Mouse (Mus musculus): ENCODE measurements around the gene Dpp6. TPM values are rescaled to one million over a fixed set of nuclear protein-coding genes. Genes with fewer than 3 reads are reported as not detected.

Dpp6 gene
- polyA plus RNA-seq, 1 experiment from 2014 or later: 100 TPM

- Histone ChIP-seq H3K9ac (replicated peaks; ENCODE audit: low read depth, low read length) (no peak overlapping the region), H3K27ac (ENCODE audit: low read depth, low read length) (no peak overlapping the region), H3K9me3 (ENCODE audit: control insufficient read depth, low read length) (no peaks in the 10 kb centered on the region), H3K4me2 (ENCODE audit: low read depth, low read length) (no peak overlapping the region), H3K27me3 (ENCODE audit: control insufficient read depth, insufficient read depth, low read length) (no peaks in the 10 kb centered on the region), H3K36me3 (ENCODE audit: control insufficient read depth, insufficient read depth, low read length) (no peaks in the 10 kb centered on the region), H3K4me3 (ENCODE audit: low read depth, low read length) (no peak overlapping the region), H3K4me1 (ENCODE audit: control insufficient read depth, insufficient read depth, low read length) (no peaks in the 10 kb centered on the region)
- WGBS: 60% methylated on average over 1 of the region's 1 CpGs
- ATAC-seq (ENCODE audit: low read depth): no peak
These were observed 246.9 kb downstream of the Dpp6 start for GRCm38 (mm10) chr5:27063871-27064270.

GRCm38 (mm10) chr5:27066837-27067236, 249.8 kb downstream of the Dpp6 start:
- no peaks in the 10 kb centered on the region for H3K9me3 ChIP-seq (ENCODE audit: control insufficient read depth, low read length)
- H3K4me2 ChIP-seq (ENCODE audit: low read depth, low read length): no peak overlapping the region
- no peak overlapping the region for H3K27ac ChIP-seq (ENCODE audit: low read depth, low read length)
- no peaks in the 10 kb centered on the region for H3K4me1 ChIP-seq (ENCODE audit: control insufficient read depth, insufficient read depth, low read length)
- no peaks in the 10 kb centered on the region for H3K27me3 ChIP-seq (ENCODE audit: control insufficient read depth, insufficient read depth, low read length)
- H3K4me3 ChIP-seq (ENCODE audit: low read depth, low read length): no peak overlapping the region
- ATAC-seq (ENCODE audit: low read depth): no peak
- H3K9ac ChIP-seq (replicated peaks; ENCODE audit: low read depth, low read length): no peak overlapping the region
- no peaks in the 10 kb centered on the region for H3K36me3 ChIP-seq (ENCODE audit: control insufficient read depth, insufficient read depth, low read length)
- WGBS: 78% methylated on average over 4 of the region's 4 CpGs

GRCm38 (mm10) chr5:27075131-27075591, 258.2 kb downstream of the Dpp6 start:
- no peak overlapping the region for H3K27ac ChIP-seq (ENCODE audit: low read depth, low read length)
- no peak overlapping the region for H3K4me3 ChIP-seq (ENCODE audit: low read depth, low read length)
- H3K4me2 ChIP-seq (ENCODE audit: low read depth, low read length): no peak overlapping the region
- H3K9ac ChIP-seq (replicated peaks; ENCODE audit: low read depth, low read length): no peak overlapping the region
- H3K9me3 ChIP-seq (ENCODE audit: control insufficient read depth, low read length): no peaks in the 10 kb centered on the region
- 23% methylated on average over 8 of the region's 8 CpGs for WGBS
- H3K36me3 ChIP-seq (ENCODE audit: control insufficient read depth, insufficient read depth, low read length): no peaks in the 10 kb centered on the region
- no peaks in the 10 kb centered on the region for H3K27me3 ChIP-seq (ENCODE audit: control insufficient read depth, insufficient read depth, low read length)
- ATAC-seq (ENCODE audit: low read depth): peak; percentile 91
- H3K4me1 ChIP-seq (ENCODE audit: control insufficient read depth, insufficient read depth, low read length): no peaks in the 10 kb centered on the region

GRCm38 (mm10) chr5:27076046-27076445, 259.0 kb downstream of the Dpp6 start:
- no peaks in the 10 kb centered on the region for H3K27me3 ChIP-seq (ENCODE audit: control insufficient read depth, insufficient read depth, low read length)
- WGBS: 63% methylated on average over 1 of the region's 1 CpGs
- H3K4me3 ChIP-seq (ENCODE audit: low read depth, low read length): no peak overlapping the region
- H3K27ac ChIP-seq (ENCODE audit: low read depth, low read length): no peak overlapping the region
- H3K4me2 ChIP-seq (ENCODE audit: low read depth, low read length): no peak overlapping the region
- no peaks in the 10 kb centered on the region for H3K36me3 ChIP-seq (ENCODE audit: control insufficient read depth, insufficient read depth, low read length)
- no peak overlapping the region for H3K9ac ChIP-seq (replicated peaks; ENCODE audit: low read depth, low read length)
- H3K9me3 ChIP-seq (ENCODE audit: control insufficient read depth, low read length): no peaks in the 10 kb centered on the region
- no peak for ATAC-seq (ENCODE audit: low read depth)
- H3K4me1 ChIP-seq (ENCODE audit: control insufficient read depth, insufficient read depth, low read length): no peaks in the 10 kb centered on the region

DNA sequence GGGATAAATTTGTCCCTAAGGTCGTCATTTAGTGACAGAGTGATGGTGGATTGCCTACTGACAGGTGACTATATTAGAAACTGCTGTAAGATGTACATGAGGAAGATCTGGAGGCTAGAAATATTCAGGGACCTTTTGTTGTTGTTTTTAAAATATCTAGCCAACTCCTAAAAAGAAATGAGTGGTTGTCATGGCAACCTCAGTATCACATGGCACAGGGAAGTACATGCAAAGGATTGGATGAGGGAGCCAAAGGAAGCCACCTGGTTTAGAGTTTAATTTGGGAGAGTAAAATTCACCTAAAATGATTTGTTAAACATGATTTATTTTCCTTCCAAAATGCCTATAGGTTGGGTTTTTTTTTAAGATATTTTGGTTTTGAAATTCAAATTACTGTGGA, 260.8 kb downstream of the Dpp6 start:
- H3K4me3 ChIP-seq (ENCODE audit: low read depth, low read length): no peak overlapping the region
- 70% methylated on average over 1 of the region's 1 CpGs for WGBS
- H3K9me3 ChIP-seq (ENCODE audit: control insufficient read depth, low read length): no peaks in the 10 kb centered on the region

DNA sequence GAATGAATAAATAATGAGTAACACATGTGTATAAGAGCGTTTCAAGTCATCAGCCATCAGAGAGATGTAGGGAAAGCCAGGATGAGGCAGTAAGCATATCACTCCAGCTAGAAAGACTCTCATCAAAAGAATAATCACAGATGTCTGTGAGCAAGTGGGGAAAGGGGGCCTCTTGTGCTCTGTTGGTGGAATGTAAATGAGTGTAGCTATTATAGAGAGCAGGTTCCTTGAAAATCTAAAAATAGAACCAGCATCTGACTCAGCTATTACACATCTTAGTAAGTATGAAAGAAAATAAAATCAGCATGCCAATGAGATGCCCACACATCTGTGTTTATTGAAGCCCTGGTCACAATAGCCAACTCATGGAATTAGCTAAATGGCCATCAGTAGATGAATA, 264.3 kb downstream of the Dpp6 start:
- ATAC-seq (ENCODE audit: low read depth): no peak
- no peak overlapping the region for H3K9ac ChIP-seq (replicated peaks; ENCODE audit: low read depth, low read length)
- WGBS: 64% methylated on average over 1 of the region's 1 CpGs
- no peaks in the 10 kb centered on the region for H3K27me3 ChIP-seq (ENCODE audit: control insufficient read depth, insufficient read depth, low read length)
- H3K36me3 ChIP-seq (ENCODE audit: control insufficient read depth, insufficient read depth, low read length): no peaks in the 10 kb centered on the region
- H3K9me3 ChIP-seq (ENCODE audit: control insufficient read depth, low read length): no peaks in the 10 kb centered on the region
- H3K4me1 ChIP-seq (ENCODE audit: control insufficient read depth, insufficient read depth, low read length): no peaks in the 10 kb centered on the region
- no peak overlapping the region for H3K27ac ChIP-seq (ENCODE audit: low read depth, low read length)
- no peak overlapping the region for H3K4me3 ChIP-seq (ENCODE audit: low read depth, low read length)
- H3K4me2 ChIP-seq (ENCODE audit: low read depth, low read length): no peak overlapping the region

More for the DNA sequence above, 260.8 kb downstream of the Dpp6 start:
- Histone ChIP-seq H3K4me2 (ENCODE audit: low read depth, low read length) (no peak overlapping the region), H3K27ac (ENCODE audit: low read depth, low read length) (no peak overlapping the region), H3K36me3 (ENCODE audit: control insufficient read depth, insufficient read depth, low read length) (no peaks in the 10 kb centered on the region), H3K27me3 (ENCODE audit: control insufficient read depth, insufficient read depth, low read length) (no peaks in the 10 kb centered on the region), H3K4me1 (ENCODE audit: control insufficient read depth, insufficient read depth, low read length) (no peaks in the 10 kb centered on the region), H3K9ac (replicated peaks; ENCODE audit: low read depth, low read length) (no peak overlapping the region)
- no peak for ATAC-seq (ENCODE audit: low read depth)

- Histone ChIP-seq H3K4me2 (ENCODE audit: low read depth, low read length) (no peak overlapping the region), H3K4me1 (ENCODE audit: control insufficient read depth, insufficient read depth, low read length) (no peaks in the 10 kb centered on the region), H3K4me3 (ENCODE audit: low read depth, low read length) (no peak overlapping the region), H3K9ac (replicated peaks; ENCODE audit: low read depth, low read length) (no peak overlapping the region), H3K27me3 (ENCODE audit: control insufficient read depth, insufficient read depth, low read length) (no peaks in the 10 kb centered on the region), H3K36me3 (ENCODE audit: control insufficient read depth, insufficient read depth, low read length) (no peaks in the 10 kb centered on the region), H3K27ac (ENCODE audit: low read depth, low read length) (no peak overlapping the region), H3K9me3 (ENCODE audit: control insufficient read depth, low read length) (no peaks in the 10 kb centered on the region)
- 82% methylated on average over 4 of the region's 4 CpGs for WGBS
- no peak for ATAC-seq (ENCODE audit: low read depth)
These were observed 266.8 kb downstream of the Dpp6 start for GRCm38 (mm10) chr5:27083762-27084161.

DNA sequence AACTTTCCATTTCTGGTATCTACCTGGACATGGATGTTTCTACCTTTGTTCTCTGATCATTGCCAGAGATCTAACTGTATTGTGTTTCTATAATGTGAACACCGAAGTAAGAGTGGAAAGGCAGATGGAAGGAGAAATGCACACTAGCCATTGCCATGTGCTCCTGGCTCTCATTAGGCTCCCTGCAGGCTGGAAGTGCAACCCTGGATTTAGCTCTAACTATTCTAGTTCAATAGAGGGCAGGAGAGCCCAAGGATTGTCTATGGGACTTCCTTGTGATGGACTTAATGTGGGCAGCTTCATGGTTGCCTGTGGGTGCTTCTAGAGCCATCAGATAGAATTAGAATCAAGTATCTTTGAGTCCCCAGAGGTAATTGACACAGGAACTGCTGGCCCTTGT, 291.2 kb downstream of the Dpp6 start:
- no peaks in the 10 kb centered on the region for H3K9me3 ChIP-seq (ENCODE audit: control insufficient read depth, low read length)
- no peaks in the 10 kb centered on the region for H3K36me3 ChIP-seq (ENCODE audit: control insufficient read depth, insufficient read depth, low read length)
- 95% methylated on average over 1 of the region's 1 CpGs for WGBS
- no peak overlapping the region for H3K9ac ChIP-seq (replicated peaks; ENCODE audit: low read depth, low read length)
- H3K4me1 ChIP-seq (ENCODE audit: control insufficient read depth, insufficient read depth, low read length): no peaks in the 10 kb centered on the region
- no peak overlapping the region for H3K4me2 ChIP-seq (ENCODE audit: low read depth, low read length)
- ATAC-seq (ENCODE audit: low read depth): no peak
- H3K27ac ChIP-seq (ENCODE audit: low read depth, low read length): no peak overlapping the region
- H3K27me3 ChIP-seq (ENCODE audit: control insufficient read depth, insufficient read depth, low read length): no peaks in the 10 kb centered on the region
- no peak overlapping the region for H3K4me3 ChIP-seq (ENCODE audit: low read depth, low read length)

DNA sequence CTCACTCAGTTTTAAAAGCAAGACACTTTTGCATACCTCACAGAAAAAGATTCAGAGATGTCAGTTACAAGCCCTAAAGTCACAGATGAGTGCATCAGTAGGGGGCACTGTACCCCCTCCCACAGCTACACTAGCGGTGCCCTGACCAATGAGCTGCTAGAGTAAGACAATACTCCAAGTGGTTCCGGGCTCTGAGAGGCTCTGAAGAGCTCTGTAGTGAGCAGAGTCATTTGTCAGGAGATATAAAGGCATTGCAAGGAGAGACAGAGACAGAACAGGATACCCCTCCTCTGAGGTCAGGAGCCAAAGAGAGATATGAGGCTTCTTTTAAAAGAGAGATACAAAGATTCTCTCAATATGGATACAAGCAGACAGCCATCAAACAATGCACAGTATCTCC, 305.5 kb downstream of the Dpp6 start:
- Histone ChIP-seq H3K27me3 (ENCODE audit: control insufficient read depth, insufficient read depth, low read length) (no peaks in the 10 kb centered on the region), H3K4me2 (ENCODE audit: low read depth, low read length) (no peak overlapping the region), H3K4me1 (ENCODE audit: control insufficient read depth, insufficient read depth, low read length) (no peaks in the 10 kb centered on the region), H3K36me3 (ENCODE audit: control insufficient read depth, insufficient read depth, low read length) (no peaks in the 10 kb centered on the region), H3K27ac (ENCODE audit: low read depth, low read length) (no peak overlapping the region), H3K9ac (replicated peaks; ENCODE audit: low read depth, low read length) (no peak overlapping the region), H3K4me3 (ENCODE audit: low read depth, low read length) (no peak overlapping the region), H3K9me3 (ENCODE audit: control insufficient read depth, low read length) (no peaks in the 10 kb centered on the region)
- WGBS: 30% methylated on average over 2 of the region's 2 CpGs
- no peak for ATAC-seq (ENCODE audit: low read depth)

GRCm38 (mm10) chr5:27122944-27123343, 305.9 kb downstream of the Dpp6 start:
- WGBS: 89% methylated on average over 2 of the region's 2 CpGs
- no peaks in the 10 kb centered on the region for H3K36me3 ChIP-seq (ENCODE audit: control insufficient read depth, insufficient read depth, low read length)
- ATAC-seq (ENCODE audit: low read depth): no peak
- H3K9me3 ChIP-seq (ENCODE audit: control insufficient read depth, low read length): no peaks in the 10 kb centered on the region
- no peaks in the 10 kb centered on the region for H3K4me1 ChIP-seq (ENCODE audit: control insufficient read depth, insufficient read depth, low read length)
- no peak overlapping the region for H3K27ac ChIP-seq (ENCODE audit: low read depth, low read length)
- H3K4me2 ChIP-seq (ENCODE audit: low read depth, low read length): no peak overlapping the region
- no peak overlapping the region for H3K4me3 ChIP-seq (ENCODE audit: low read depth, low read length)
- no peak overlapping the region for H3K9ac ChIP-seq (replicated peaks; ENCODE audit: low read depth, low read length)
- no peaks in the 10 kb centered on the region for H3K27me3 ChIP-seq (ENCODE audit: control insufficient read depth, insufficient read depth, low read length)
